Mouse (Mus musculus): ENCODE data around the gene Hist1h4b. TPM values are rescaled to one million over a fixed set of nuclear protein-coding genes. Genes with fewer than 3 reads are reported as not detected.

Gene Hist1h4b
- polyA plus RNA-seq, 1 experiment from 2014 or later = 5.5 TPM

Small RNA genes within 50 kb of the gene (microRNA-seq; reads per million reads assigned to microRNA genes)
- gene Gm44314 (not detected), gene Gm44484 (1.2 reads per million)

Other genes starting within 250 kb of the Hist1h4b start
- gene Hist1h4h, start 226.0 kb upstream of the Hist1h4b start, polyA plus RNA-seq (2015; fragmentation: Nextera tagmentation; extraction: Ambion mirVana) = 3.8 and 5.9 TPM in 2 replicates
- gene Hist1h2af, start 223.1 kb upstream of the Hist1h4b start, polyA plus RNA-seq (2015; fragmentation: Nextera tagmentation; extraction: Ambion mirVana) = 7.7 and 13.6 TPM in 2 replicates
- 10.3 and 17.1 TPM in 2 replicates for gene Hist1h3g, start 221.6 kb upstream of the Hist1h4b start, polyA plus RNA-seq (2015; fragmentation: Nextera tagmentation; extraction: Ambion mirVana)
- 1.7 TPM in 2 replicates for gene Hist1h2bh, start 213.6 kb upstream of the Hist1h4b start, polyA plus RNA-seq (2015; fragmentation: Nextera tagmentation; extraction: Ambion mirVana)
- gene Hist1h3f, start 213.0 kb upstream of the Hist1h4b start, polyA plus RNA-seq (2015; fragmentation: Nextera tagmentation; extraction: Ambion mirVana) = 1.1 and 2.1 TPM in 2 replicates
- 0.98 and 4.2 TPM in 2 replicates for gene Hist1h4f, start 205.4 kb upstream of the Hist1h4b start, polyA plus RNA-seq (2015; fragmentation: Nextera tagmentation; extraction: Ambion mirVana)
- 0.75 and 0.93 TPM in 2 replicates for gene Hist1h1d, start 203.8 kb upstream of the Hist1h4b start, polyA plus RNA-seq (2015; fragmentation: Nextera tagmentation; extraction: Ambion mirVana)
- 4.4 and 6.8 TPM in 2 replicates for gene Hist1h3e, start 194.6 kb upstream of the Hist1h4b start, polyA plus RNA-seq (2015; fragmentation: Nextera tagmentation; extraction: Ambion mirVana)
- gene Hist1h2ae, start 185.8 kb upstream of the Hist1h4b start, polyA plus RNA-seq (2015; fragmentation: Nextera tagmentation; extraction: Ambion mirVana) = 95.0 and 121 TPM in 2 replicates
- gene Hist1h2bg, start 185.6 kb upstream of the Hist1h4b start, polyA plus RNA-seq (2015; fragmentation: Nextera tagmentation; extraction: Ambion mirVana) = 6.5 and 14.1 TPM in 2 replicates
- 5.0 and 12.7 TPM in 2 replicates for gene Hist1h2bf, start 182.8 kb upstream of the Hist1h4b start, polyA plus RNA-seq (2015; fragmentation: Nextera tagmentation; extraction: Ambion mirVana)
- 1.2 and 4.3 TPM in 2 replicates for gene Hist1h2ad, start 182.6 kb upstream of the Hist1h4b start, polyA plus RNA-seq (2015; fragmentation: Nextera tagmentation; extraction: Ambion mirVana)
- gene Hist1h3d, start 181.2 kb upstream of the Hist1h4b start, polyA plus RNA-seq (2015; fragmentation: Nextera tagmentation; extraction: Ambion mirVana) = 5.9 and 7.2 TPM in 2 replicates
- gene Hist1h4d, start 175.4 kb upstream of the Hist1h4b start, polyA plus RNA-seq (2015; fragmentation: Nextera tagmentation; extraction: Ambion mirVana) = 116 and 152 TPM in 2 replicates
- gene Hist1h2be, start 135.9 kb upstream of the Hist1h4b start, polyA plus RNA-seq (2015; fragmentation: Nextera tagmentation; extraction: Ambion mirVana) = 1.3 and 2.0 TPM in 2 replicates
- 24.3 and 26.2 TPM in 2 replicates for gene Hist1h1e, start 134.5 kb upstream of the Hist1h4b start, polyA plus RNA-seq (2015; fragmentation: Nextera tagmentation; extraction: Ambion mirVana)
- 0.89 and 1.0 TPM in 2 replicates for gene Hist1h2ac, start 73.1 kb upstream of the Hist1h4b start, polyA plus RNA-seq (2015; fragmentation: Nextera tagmentation; extraction: Ambion mirVana)
- 81.2 and 88.9 TPM in 2 replicates for gene Hist1h2bc, start 72.8 kb upstream of the Hist1h4b start, polyA plus RNA-seq (2015; fragmentation: Nextera tagmentation; extraction: Ambion mirVana)
- not detected in 2 replicates for gene Hist1h1t, start 61.2 kb upstream of the Hist1h4b start, polyA plus RNA-seq (2015; fragmentation: Nextera tagmentation; extraction: Ambion mirVana)
- 5.4 and 8.6 TPM in 2 replicates for gene Hist1h4c, start 58.6 kb upstream of the Hist1h4b start, polyA plus RNA-seq (2015; fragmentation: Nextera tagmentation; extraction: Ambion mirVana)
- 6.6 and 8.8 TPM in 2 replicates for gene Hfe, start 46.2 kb upstream of the Hist1h4b start, polyA plus RNA-seq (2015; fragmentation: Nextera tagmentation; extraction: Ambion mirVana)
- gene Hist1h1c, start 18.2 kb upstream of the Hist1h4b start, polyA plus RNA-seq (2015; fragmentation: Nextera tagmentation; extraction: Ambion mirVana) = 60.3 and 72.2 TPM in 2 replicates
- 5.2 and 5.9 TPM in 2 replicates for gene Hist1h3c, start 11.4 kb upstream of the Hist1h4b start, polyA plus RNA-seq (2015; fragmentation: Nextera tagmentation; extraction: Ambion mirVana)
- 3.9 and 5.6 TPM in 2 replicates for gene Hist1h2bb, start 10.3 kb upstream of the Hist1h4b start, polyA plus RNA-seq (2015; fragmentation: Nextera tagmentation; extraction: Ambion mirVana)
- gene Hist1h2ab, start 5.9 kb upstream of the Hist1h4b start, polyA plus RNA-seq (2015; fragmentation: Nextera tagmentation; extraction: Ambion mirVana) = 54.0 and 76.2 TPM in 2 replicates
- 10.4 and 29.5 TPM in 2 replicates for gene Hist1h3b, start 4.7 kb upstream of the Hist1h4b start, polyA plus RNA-seq (2015; fragmentation: Nextera tagmentation; extraction: Ambion mirVana)
- gene Hist1h4a, start 4.2 kb downstream of the Hist1h4b start, polyA plus RNA-seq (2015; fragmentation: Nextera tagmentation; extraction: Ambion mirVana) = 0.86 TPM in 1 of 2 replicates, not detected in the other
- 3.2 and 8.3 TPM in 2 replicates for gene Hist1h3a, start 5.4 kb downstream of the Hist1h4b start, polyA plus RNA-seq (2015; fragmentation: Nextera tagmentation; extraction: Ambion mirVana)
- 4.3 and 8.1 TPM in 2 replicates for gene Hist1h1a, start 6.7 kb downstream of the Hist1h4b start, polyA plus RNA-seq (2015; fragmentation: Nextera tagmentation; extraction: Ambion mirVana)
- gene Trim38, start 12.9 kb downstream of the Hist1h4b start, polyA plus RNA-seq (2015; fragmentation: Nextera tagmentation; extraction: Ambion mirVana) = 0.14 TPM in 1 of 2 replicates, not detected in the other
- gene Slc17a2, start 50.0 kb downstream of the Hist1h4b start, polyA plus RNA-seq (2015; fragmentation: Nextera tagmentation; extraction: Ambion mirVana) = 0.52 and 0.57 TPM in 2 replicates
- 2.3 and 3.1 TPM in 2 replicates for gene Slc17a3, start 82.4 kb downstream of the Hist1h4b start, polyA plus RNA-seq (2015; fragmentation: Nextera tagmentation; extraction: Ambion mirVana)
- gene Slc17a1, start 110.7 kb downstream of the Hist1h4b start, polyA plus RNA-seq (2015; fragmentation: Nextera tagmentation; extraction: Ambion mirVana) = 0.05 TPM in 1 of 2 replicates, not detected in the other
- gene Slc17a4, start 158.0 kb downstream of the Hist1h4b start, polyA plus RNA-seq (2015; fragmentation: Nextera tagmentation; extraction: Ambion mirVana) = 0.06 and 0.07 TPM in 2 replicates
- gene Hist1h2ba, start 177.1 kb downstream of the Hist1h4b start, polyA plus RNA-seq (2015; fragmentation: Nextera tagmentation; extraction: Ambion mirVana) = not detected in 2 replicates
- not detected in 2 replicates for gene Hist1h2aa, start 177.4 kb downstream of the Hist1h4b start, polyA plus RNA-seq (2015; fragmentation: Nextera tagmentation; extraction: Ambion mirVana)
- gene Scgn, start 234.2 kb downstream of the Hist1h4b start, polyA plus RNA-seq (2015; fragmentation: Nextera tagmentation; extraction: Ambion mirVana) = not detected in 2 replicates

Data from liver, embryonic 13.5 days (tissue).